Mouse (Mus musculus): ENCODE measurements around the gene Nr4a3.

- no peak for TF ChIP-seq MYC (IDR thresholded peaks at IDR 0.05; ENCODE audit: low read depth, low read length)
- no peak for TF ChIP-seq CTCF (IDR thresholded peaks at IDR 0.05 in 2 of 3, conservative IDR thresholded peaks at IDR 0.05 in 1 of 3; ENCODE audit: control insufficient read depth in 1 of 3, insufficient read depth in 1 of 3, low read depth in 2 of 3, low read length in 3 of 3, poor library complexity in 1 of 3, severe bottlenecking in 1 of 3)
- no peak for TF ChIP-seq EP300 (IDR thresholded peaks at IDR 0.05; ENCODE audit: low read depth in 1 of 2, low read length in 2 of 2)
- no peak for TF ChIP-seq RAD21 (IDR thresholded peaks at IDR 0.05; ENCODE audit: low read depth, low read length)
- no peak for TF ChIP-seq JUND (IDR thresholded peaks at IDR 0.05; ENCODE audit: low read depth, low read length)
Observed at GRCm38 (mm10) chr4:48130314-48130713, 85.4 kb downstream of the Nr4a3 start.

Measured in MEL (cell line).